Mouse (Mus musculus): ENCODE measurements at regions not wholly inside any gene's neighbourhood (a gene's known extent, or its start where the extent isn't known, plus 50 kb on each side); places are given as distances from the start of the nearest gene placed in this dataset.
A peak's percentile ranks its signal among the peaks of the same experiment; 100 is the strongest.

- no peak for DNase-seq (ENCODE audit: low spot score in 2 of 2)
Observed at GRCm38 (mm10) chr14:78225677-78226076, 82.2 kb downstream of the Tnfsf11 start.

- DNase-seq (ENCODE audit: low spot score in 2 of 2) = no peak
Observed at GRCm38 (mm10) chr14:78216229-78216963, 91.4 kb downstream of the Tnfsf11 start.

DNA sequence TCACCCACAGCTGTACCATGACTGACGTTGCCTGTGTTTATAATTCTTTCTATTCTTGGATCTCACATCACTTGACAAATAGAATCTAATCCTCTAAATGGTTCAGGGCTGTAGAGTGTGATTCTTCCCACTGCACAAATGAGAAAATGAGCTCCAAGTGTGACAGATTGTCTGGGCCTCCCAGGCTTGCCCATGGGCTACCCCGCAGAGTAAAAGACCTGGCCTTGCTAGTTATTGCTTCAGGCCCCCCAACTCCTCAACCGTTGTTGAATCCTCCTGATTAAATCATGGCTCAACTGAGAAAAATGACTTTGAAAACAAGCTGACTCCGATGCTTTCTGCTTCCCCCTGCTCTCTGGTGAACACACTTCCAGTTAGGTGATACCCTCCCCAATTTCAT is 92.4 kb downstream of the Tnfsf11 start:
- DNase-seq (ENCODE audit: low spot score in 2 of 2) = no peak

- DNase-seq (ENCODE audit: low spot score in 2 of 2) = no peak
Observed at GRCm38 (mm10) chr14:78204566-78204863, 103.3 kb downstream of the Tnfsf11 start.

DNA sequence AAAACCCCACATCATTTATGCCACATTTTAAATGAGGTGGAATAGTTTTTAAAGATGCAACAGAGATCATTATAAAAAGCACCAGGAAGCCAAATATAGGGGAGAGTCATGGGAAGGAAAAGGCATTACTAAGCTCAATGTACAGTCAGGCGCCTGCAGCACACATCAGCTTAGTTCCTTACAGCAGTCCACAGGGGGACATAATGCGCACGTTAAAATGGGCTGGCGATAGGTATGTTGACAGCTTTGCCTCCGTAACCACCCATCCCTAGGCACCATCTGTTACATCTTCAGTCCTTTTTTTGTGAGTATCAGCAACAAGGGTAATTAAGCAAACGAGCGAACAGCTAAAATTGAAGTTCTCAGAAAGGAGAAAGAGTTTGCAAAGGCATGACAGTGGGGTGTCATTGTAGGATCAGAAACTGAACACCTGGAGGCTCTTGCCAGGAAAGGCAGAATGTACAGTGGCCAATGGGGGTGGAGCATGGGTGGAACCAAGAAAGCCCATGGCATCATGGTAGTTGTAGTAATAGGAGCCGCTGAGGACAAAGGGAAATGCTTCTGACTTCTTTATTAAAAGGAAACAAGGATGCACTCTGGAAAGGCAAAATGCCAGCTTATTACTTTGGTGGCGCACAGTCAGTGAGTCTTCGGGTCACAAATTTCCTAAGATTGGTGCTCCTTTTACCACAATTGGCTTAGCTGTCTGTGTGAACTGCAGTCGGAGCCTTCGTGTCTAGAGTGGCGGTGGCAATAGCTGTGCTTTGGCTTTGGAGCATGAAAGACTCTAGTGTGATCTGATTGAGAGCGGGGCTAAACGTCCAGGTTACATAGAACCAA is 103.9 kb downstream of the Tnfsf11 start:
- peak in 1 of 2 experiments; percentile 5 for DNase-seq (ENCODE audit: low spot score in 2 of 2)

GRCm38 (mm10) chr14:78202781-78203180 is 105.1 kb downstream of the Tnfsf11 start:
- DNase-seq (ENCODE audit: low spot score in 2 of 2) = no peak

- DNase-seq (ENCODE audit: low spot score in 2 of 2) = no peak
Observed at GRCm38 (mm10) chr14:78197483-78197882, 108.7 kb upstream of the Fam216b start.

DNA sequence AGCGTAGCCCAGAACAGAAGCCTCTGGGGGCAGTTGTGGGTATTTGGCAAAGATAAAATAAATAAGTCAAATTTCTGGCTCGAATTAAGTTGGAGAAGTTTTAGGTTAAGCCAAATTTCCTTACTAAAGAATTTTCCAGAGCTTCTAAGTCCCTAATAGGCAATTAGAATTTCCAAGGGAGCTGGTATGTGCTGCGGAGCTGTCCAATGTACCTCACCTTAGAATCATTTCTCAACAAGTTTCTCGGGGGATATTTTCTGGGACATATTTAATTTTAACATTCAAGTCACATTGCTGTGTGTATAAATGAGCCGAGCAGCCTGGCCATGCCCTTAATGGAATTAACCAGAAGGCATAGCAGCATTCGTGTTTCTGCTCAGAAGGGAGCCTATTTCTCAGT is 90.8 kb upstream of the Fam216b start:
- no peak for DNase-seq (ENCODE audit: low spot score in 2 of 2)

GRCm38 (mm10) chr14:78173451-78173850 is 84.6 kb upstream of the Fam216b start:
- no peak for DNase-seq (ENCODE audit: low spot score in 2 of 2)

DNA sequence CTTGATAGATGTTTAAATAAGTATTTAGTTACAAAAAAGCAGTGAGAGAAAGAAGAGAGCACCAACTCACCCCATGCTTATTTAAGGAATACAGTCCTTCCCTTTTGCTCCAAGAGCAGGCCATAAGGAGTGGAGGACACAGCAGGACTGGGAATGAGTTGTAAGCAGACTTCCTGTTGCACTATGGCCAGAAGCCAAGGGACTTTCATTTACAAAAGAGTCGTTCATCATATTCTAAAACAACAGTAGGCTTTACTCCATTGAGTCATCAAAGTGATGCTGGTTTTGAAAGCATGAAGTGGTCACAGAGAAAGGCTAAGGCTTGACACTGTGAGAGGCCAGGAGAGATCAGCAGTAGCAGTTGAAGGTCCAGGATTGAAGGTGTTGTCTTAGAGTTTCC is 84.1 kb upstream of the Fam216b start:
- DNase-seq (ENCODE audit: low spot score in 2 of 2) = no peak

GRCm38 (mm10) chr14:78160819-78161218 is 72.0 kb upstream of the Fam216b start:
- DNase-seq (ENCODE audit: low spot score in 2 of 2) = no peak

DNA sequence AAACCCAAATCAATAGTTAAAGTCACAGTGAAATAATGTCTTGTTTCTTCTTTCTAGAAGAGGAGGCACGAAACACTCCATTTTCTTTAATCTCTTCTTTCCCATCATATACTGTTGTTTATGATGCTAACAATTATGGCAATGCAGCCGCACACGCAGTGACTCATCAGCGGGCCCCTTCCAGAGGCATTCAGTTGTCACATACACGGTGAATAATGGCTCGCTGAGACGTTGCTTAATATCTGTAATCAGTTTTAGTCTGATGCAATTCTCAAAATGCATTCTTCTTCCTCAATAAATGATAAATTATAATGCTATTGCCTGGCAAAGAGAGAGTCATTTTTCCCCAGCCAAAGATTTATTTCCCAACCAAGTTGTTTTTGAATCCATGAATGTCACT is 70.8 kb upstream of the Fam216b start:
- DNase-seq (ENCODE audit: low spot score in 2 of 2) = no peak

GRCm38 (mm10) chr14:78157660-78158059 is 68.9 kb upstream of the Fam216b start:
- no peak for DNase-seq (ENCODE audit: low spot score in 2 of 2)

- DNase-seq (ENCODE audit: low spot score in 2 of 2) = no peak
Observed at GRCm38 (mm10) chr14:78148851-78149250, 60.0 kb upstream of the Fam216b start.

DNA sequence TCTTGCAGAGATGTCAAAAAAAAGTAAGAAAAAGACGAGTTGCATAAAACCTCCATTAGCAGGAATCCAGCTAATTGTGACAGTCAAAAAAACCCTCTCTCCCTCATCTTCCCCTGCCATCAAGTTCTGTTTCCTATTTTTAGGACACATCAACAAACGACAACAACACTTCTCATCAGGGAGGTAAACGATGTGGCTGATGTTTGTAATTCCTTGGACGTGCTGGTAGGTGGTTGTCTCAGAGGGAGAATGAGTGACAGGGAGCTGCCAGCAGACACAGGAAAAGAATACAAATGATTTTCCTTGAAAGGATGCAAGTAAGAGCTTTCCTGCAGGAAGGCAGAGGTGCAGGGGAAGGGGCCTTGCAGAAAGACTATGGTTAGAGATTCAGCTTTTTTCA is 54.9 kb upstream of the Fam216b start:
- no peak for DNase-seq (ENCODE audit: low spot score in 2 of 2)
